Mouse (Mus musculus) bone marrow macrophage, adult 2 months (primary cell): ENCODE measurements around the gene Fermt1. TPM values are rescaled to one million over a fixed set of nuclear protein-coding genes. Genes with fewer than 3 reads are reported as not detected.

Experiments used
- H3K27ac ChIP-seq: 2 replicates; pipeline ENCODE4 v1.5.1; 2012; ENCODE audit warnings: low read depth, low read length; ENCODE audit not compliant: insufficient read depth
- H3K4me1 ChIP-seq: 2 replicates; pipeline ENCODE4 v1.6.1; 2012; ENCODE audit warnings: low read length; ENCODE audit not compliant: control insufficient read depth, insufficient read depth
- H3K4me3 ChIP-seq: 2 replicates; pipeline ENCODE4 v1.5.1; 2012; ENCODE audit warnings: mild to moderate bottlenecking, low read length, moderate library complexity; ENCODE audit not compliant: insufficient read depth
- CTCF ChIP-seq: IDR thresholded peaks from 2 replicates; pipeline ENCODE4 v1.5.1; 2012; ENCODE audit warnings: low read depth, mild to moderate bottlenecking, low read length, moderate library complexity
- POLR2A ChIP-seq: IDR thresholded peaks from 2 replicates; pipeline ENCODE4 v1.6.1; 2012; ENCODE audit warnings: mild to moderate bottlenecking, low read depth, low read length, borderline replicate concordance
- polyA plus RNA-seq: library from polyadenylated mRNA; stranded (reverse); fragments of >200 nt; gene quantifications from 2 replicates; pipeline ENCODE4 v1.2.4, GENCODE M21; 2012; ENCODE audit not compliant: missing spikeins, insufficient read depth, insufficient read length

Fermt1 gene
- polyA plus RNA-seq, 1 experiment: not detected

GRCm38 (mm10) chr2:132867521-132867920, 78.2 kb downstream of the Fermt1 start:
- TF ChIP-seq CTCF (no peak), POLR2A (no peak)
- peaks cover 8% of the 10 kb centered on the region; the same call in 1 of the 2 replicates for H3K4me1 ChIP-seq
- no peak overlapping the region for H3K4me3 ChIP-seq
- no peak overlapping the region for H3K27ac ChIP-seq

DNA sequence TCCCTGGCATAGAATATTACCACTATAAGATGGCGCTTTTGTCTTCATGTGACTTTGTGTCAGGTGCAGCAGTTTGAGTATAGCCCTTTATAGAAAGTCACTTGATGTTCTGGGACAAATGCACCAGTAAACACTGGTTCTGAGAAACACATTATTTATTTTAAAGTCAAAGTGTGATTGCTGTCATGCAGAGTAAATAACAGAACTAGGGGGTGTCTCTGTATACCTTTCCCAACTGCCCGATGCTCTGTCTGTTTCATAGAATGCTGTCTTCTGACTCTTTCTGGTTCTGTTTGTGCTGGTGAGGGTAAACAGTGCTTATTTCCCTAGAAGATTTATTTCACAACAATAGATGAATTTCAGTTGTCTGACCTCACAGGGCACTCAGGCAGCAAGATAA, 82.4 kb downstream of the Fermt1 start:
- TF ChIP-seq POLR2A (no peak), CTCF (no peak)
- Histone ChIP-seq H3K27ac (no peak overlapping the region), H3K4me1 (0 out of 2 replicates have a peak, but pooled peaks cover 2% of the 10 kb centered on the region), H3K4me3 (no peak overlapping the region)

- Histone ChIP-seq H3K4me3 (no peak overlapping the region), H3K4me1 (peaks cover 5% of the 10 kb centered on the region), H3K27ac (no peak overlapping the region)
Measured at GRCm38 (mm10) chr2:132861456-132861855, 84.2 kb downstream of the Fermt1 start.

DNA sequence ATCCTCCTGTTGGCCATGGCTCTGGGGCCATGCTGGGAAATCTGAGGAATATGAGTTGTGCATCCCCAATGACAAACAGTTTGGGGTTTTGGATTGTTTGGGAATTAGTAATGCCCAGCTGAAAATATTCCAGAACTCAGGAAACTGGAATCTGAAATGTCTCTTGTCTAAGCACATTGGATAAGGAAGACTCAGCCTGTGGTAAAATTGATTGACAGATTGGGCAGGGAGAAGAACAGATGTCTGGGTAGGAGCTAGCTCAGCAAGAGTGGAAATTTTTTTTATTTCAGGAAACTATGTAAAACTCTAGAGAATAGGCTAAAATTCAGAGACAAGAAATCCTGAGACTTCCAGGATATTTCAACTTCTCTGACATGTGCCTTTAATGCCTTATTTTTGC, 85.3 kb downstream of the Fermt1 start:
- H3K4me3 ChIP-seq: no peak overlapping the region
- H3K4me1 ChIP-seq: peaks cover 5% of the 10 kb centered on the region
- no peak overlapping the region for H3K27ac ChIP-seq
- TF ChIP-seq POLR2A (no peak), CTCF (no peak)

More at GRCm38 (mm10) chr2:132861456-132861855, 84.2 kb downstream of the Fermt1 start:
- no peak for TF ChIP-seq CTCF
- TF ChIP-seq POLR2A: no peak

DNA sequence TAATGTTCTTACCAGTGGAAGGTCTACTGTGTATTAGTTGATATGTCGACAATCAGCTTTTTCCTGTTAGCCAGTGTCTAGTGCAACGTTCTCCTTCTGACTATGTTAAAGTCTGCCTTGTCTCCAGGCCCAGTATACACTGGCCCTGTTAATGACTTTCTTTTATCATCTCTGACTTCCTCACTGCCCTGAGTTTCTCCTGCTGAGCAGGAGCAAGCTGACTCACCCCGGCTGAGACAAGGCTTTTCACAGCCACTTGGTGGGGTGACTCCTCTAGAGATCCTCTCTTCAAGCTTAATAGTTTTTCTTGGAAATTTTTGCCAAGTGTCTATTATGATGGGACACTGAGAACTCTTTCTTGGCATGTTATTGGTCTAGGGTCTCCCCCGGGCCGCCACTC, 89.4 kb downstream of the Fermt1 start:
- no peak for TF ChIP-seq POLR2A
- no peak for TF ChIP-seq CTCF
- Histone ChIP-seq H3K4me3 (no peak overlapping the region), H3K4me1 (peaks cover 5% of the 10 kb centered on the region), H3K27ac (no peak overlapping the region)

Other genes with a start within 250 kb of the Fermt1 start
- gene Chgb, start 164.6 kb downstream of the Fermt1 start, polyA plus RNA-seq: not detected in 2 replicates
- 18.0 and 25.5 TPM in 2 replicates for gene Trmt6, start 129.9 kb downstream of the Fermt1 start, polyA plus RNA-seq
- 3.0 and 3.8 TPM in 2 replicates for gene Mcm8, start 129.8 kb downstream of the Fermt1 start, polyA plus RNA-seq
- 21.9 and 27.3 TPM in 2 replicates for gene Crls1, start 99.2 kb downstream of the Fermt1 start, polyA plus RNA-seq
- gene Lrrn4, start 65.0 kb downstream of the Fermt1 start, polyA plus RNA-seq: not detected in 2 replicates